Mouse (Mus musculus) E14TG2a.4 (cell line): ENCODE results near the gene Slc26a5.

Source experiments
- CTCF ChIP-seq: conservative IDR thresholded peaks from 2 replicates; pipeline ENCODE4 v1.5.1; 2014; ENCODE audit warnings: low read length
- NANOG ChIP-seq: IDR thresholded peaks from 2 replicates; pipeline ENCODE4 v1.6.1; 2014; ENCODE audit warnings: borderline replicate concordance, low read length, mixed read lengths
- POU5F1 ChIP-seq: IDR thresholded peaks from 2 replicates; pipeline ENCODE4 v1.6.1; 2014; ENCODE audit warnings: low read length, borderline replicate concordance

GRCm38 (mm10) chr5:21844676-21845075, 20.7 kb downstream of the Slc26a5 start:
- TF ChIP-seq CTCF (peak; percentile 38), NANOG (no peak), POU5F1 (no peak)
